Mouse (Mus musculus) kidney, postnatal 0 days (tissue): ENCODE results near the gene Nprl3. TPM values are rescaled to one million over a fixed set of nuclear protein-coding genes. Genes with fewer than 3 reads are reported as not detected.

Experiments
- ATAC-seq: fragments of 200-750 bp; cut with Nextera tagmentation; replicated peaks from 2 replicates; pipeline ENCODE4 v1.8.0; 2017; ENCODE audit warnings: low read depth, moderate number of reproducible peaks, moderate TSS enrichment, moderate library complexity; ENCODE audit not compliant: low FRiP score
- DNase-seq: peaks from one replicate; pipeline ENCODE4 v3.0.0-alpha.2; 2016; ENCODE audit warnings: low spot score
- H3K27ac ChIP-seq: fragments of 300-500 bp; sonication (generic); 2 replicates; pipeline ENCODE4 v1.5.1; 2014; ENCODE audit warnings: mild to moderate bottlenecking
- H3K27me3 ChIP-seq: fragments of 300-500 bp; sonication (generic); 2 replicates; pipeline ENCODE4 v1.6.1; 2014; ENCODE audit warnings: low read length, mixed read lengths; ENCODE audit not compliant: insufficient read depth
- H3K36me3 ChIP-seq: fragments of 300-500 bp; sonication (generic); 2 replicates; pipeline ENCODE4 v1.6.1; 2014; ENCODE audit warnings: low read length, mixed read lengths; ENCODE audit not compliant: insufficient read depth
- H3K4me1 ChIP-seq: fragments of 300-500 bp; sonication (generic); replicated peaks from 2 replicates; pipeline ENCODE4 v1.6.1; 2014; ENCODE audit warnings: antibody characterized with exemption, low read length, mixed read lengths; ENCODE audit not compliant: insufficient read depth
- H3K4me2 ChIP-seq: fragments of 300-500 bp; sonication (generic); 2 replicates; pipeline ENCODE4 v1.6.1; 2014; ENCODE audit warnings: mild to moderate bottlenecking, low read length, moderate library complexity, mixed read lengths
- H3K4me3 ChIP-seq: fragments of 300-500 bp; sonication (generic); replicated peaks from 2 replicates; pipeline ENCODE4 v1.5.1; 2014; ENCODE audit warnings: low read depth, low read length
- H3K9ac ChIP-seq: fragments of 300-500 bp; sonication (generic); 2 replicates; pipeline ENCODE4 v1.6.1; 2014; ENCODE audit warnings: low read depth, low read length
- H3K9me3 ChIP-seq: fragments of 300-500 bp; sonication (generic); replicated peaks from 2 replicates; pipeline ENCODE4 v1.6.1; 2016; ENCODE audit warnings: low read length, inconsistent platforms, mixed read lengths
- CTCF ChIP-seq: IDR thresholded peaks from 2 replicates; pipeline ENCODE4 v1.5.1; 2016; ENCODE audit warnings: antibody characterized with exemption, low read depth, mild to moderate bottlenecking, moderate library complexity
- WGBS: fragments of 180-500 bp; shearing (Covaris S2); extraction: QIAGEN DNeasy Blood & Tissue Kit; methylation state at CpG from one replicate; pipeline ENCODE4 v1.1.7; 2014; 5-methylcytosine and 5-hydroxymethylcytosine counted together
- polyA plus RNA-seq: library from polyadenylated mRNA; unstranded; fragments of >200 nt; fragmentation: Nextera tagmentation; extraction: Ambion mirVana; gene quantifications from 2 replicates; pipeline ENCODE4 v1.2.1, GENCODE M21; 2015

Nprl3 gene
- polyA plus RNA-seq, 1 experiment from 2014 or later: 36.9 TPM

- Histone ChIP-seq H3K27ac (peak overlapping the region; percentile 95), H3K27me3 (no peaks in the 10 kb centered on the region), H3K9ac (peak overlapping the region; percentile 92), H3K4me1 (peaks cover 37% of the 10 kb centered on the region), H3K9me3 (no peaks in the 10 kb centered on the region), H3K4me3 (peak overlapping the region; percentile 87), H3K36me3 (0 out of 2 replicates have a peak, but pooled peaks cover 4% of the 10 kb centered on the region), H3K4me2 (peak overlapping the region; percentile 78)
- DNase-seq: peak; percentile 66
- 7% methylated on average over 21 of the region's 21 CpGs for WGBS
- TF ChIP-seq CTCF: no peak
- ATAC-seq: no peak; the same call in 1 of the 2 replicates
Measured at GRCm38 (mm10) chr11:32222570-32223194, 44.8 kb downstream of the Nprl3 start.

GRCm38 (mm10) chr11:32221951-32222409 is 45.5 kb downstream of the Nprl3 start, which contains the start of gene Rhbdf1:
Rhbdf1 (minus strand) TSS chr11:32222300.
- Histone ChIP-seq H3K27ac (peak within 1 kb of the TSS; percentile 95), H3K9me3 (no peaks in the 10 kb centered on the region), H3K9ac (peak within 1 kb of the TSS; percentile 92), H3K4me1 (peaks cover 37% of the 10 kb centered on the region), H3K4me3 (peak within 1 kb of the TSS; percentile 87), H3K27me3 (no peaks in the 10 kb centered on the region), H3K36me3 (0 out of 2 replicates have a peak, but pooled peaks cover 4% of the 10 kb centered on the region), H3K4me2 (peak within 1 kb of the TSS; percentile 78)
- no peak for TF ChIP-seq CTCF
- DNase-seq (peak; percentile 80), ATAC-seq (peak; percentile 59)
- WGBS: under 1% methylated on average over 65 of the region's 72 CpGs

GRCm38 (mm10) chr11:32221225-32221950 is 46.1 kb downstream of the Nprl3 start:
- no peak for TF ChIP-seq CTCF
- peak; percentile 68 for ATAC-seq
- Histone ChIP-seq H3K9me3 (no peaks in the 10 kb centered on the region), H3K36me3 (0 out of 2 replicates have a peak, but pooled peaks cover 4% of the 10 kb centered on the region), H3K4me3 (peak overlapping the region; percentile 87), H3K27me3 (no peaks in the 10 kb centered on the region), H3K9ac (peak overlapping the region; percentile 92), H3K4me1 (peaks cover 37% of the 10 kb centered on the region), H3K27ac (peak overlapping the region; percentile 95), H3K4me2 (peak overlapping the region; percentile 78)
- 0% methylated on average over 45 of the region's 46 CpGs for WGBS
- DNase-seq: peak; percentile 94

GRCm38 (mm10) chr11:32220607-32221224 is 46.8 kb downstream of the Nprl3 start:
- Histone ChIP-seq H3K27ac (peak overlapping the region; percentile 95), H3K36me3 (peaks cover 7% of the 10 kb centered on the region; the same call in 1 of the 2 replicates), H3K4me1 (peaks cover 33% of the 10 kb centered on the region), H3K4me2 (peak overlapping the region; percentile 78), H3K9me3 (no peaks in the 10 kb centered on the region), H3K4me3 (peak overlapping the region; percentile 87), H3K9ac (peak overlapping the region; percentile 92), H3K27me3 (no peaks in the 10 kb centered on the region)
- peak; percentile 8 for ATAC-seq
- DNase-seq: no peak
- TF ChIP-seq CTCF: no peak
- 27% methylated on average over 10 of the region's 10 CpGs for WGBS

- ATAC-seq: no peak
- Histone ChIP-seq H3K36me3 (peaks cover 14% of the 10 kb centered on the region), H3K9ac (no peak overlapping the region), H3K27ac (no peak overlapping the region), H3K4me3 (no peak overlapping the region), H3K27me3 (no peaks in the 10 kb centered on the region), H3K9me3 (no peaks in the 10 kb centered on the region), H3K4me1 (peaks cover 22% of the 10 kb centered on the region), H3K4me2 (no peak overlapping the region)
- no peak for TF ChIP-seq CTCF
- no peak for DNase-seq
- 89% methylated on average over 10 of the region's 10 CpGs for WGBS
Measured at GRCm38 (mm10) chr11:32219287-32219686, 48.2 kb downstream of the Nprl3 start.

GRCm38 (mm10) chr11:32218501-32219050 is 48.9 kb downstream of the Nprl3 start:
- Histone ChIP-seq H3K27me3 (no peaks in the 10 kb centered on the region), H3K4me1 (peaks cover 21% of the 10 kb centered on the region), H3K9ac (peak overlapping the region; percentile 14; the same call in 1 of the 2 replicates), H3K4me2 (no peak overlapping the region), H3K9me3 (no peaks in the 10 kb centered on the region), H3K27ac (no peak overlapping the region), H3K36me3 (peaks cover 21% of the 10 kb centered on the region), H3K4me3 (no peak overlapping the region)
- DNase-seq: no peak
- no peak for ATAC-seq
- WGBS: 71% methylated on average over 6 of the region's 6 CpGs
- no peak for TF ChIP-seq CTCF
